Mouse (Mus musculus) ES-E14 (cell line): ENCODE results near the gene Psmd5.

Source experiments
- CHD2 ChIP-seq: IDR thresholded peaks from 2 replicates; pipeline ENCODE4 v1.6.1; 2014; ENCODE audit warnings: mild to moderate bottlenecking, low read depth, low read length, inconsistent platforms
- HCFC1 ChIP-seq: IDR thresholded peaks from 2 replicates; pipeline ENCODE4 v1.6.1; 2012; ENCODE audit warnings: low read length, inconsistent platforms, borderline replicate concordance; ENCODE audit not compliant: insufficient read depth
- MAFK ChIP-seq: IDR thresholded peaks from 2 replicates; pipeline ENCODE4 v1.6.1; 2014; ENCODE audit warnings: mild to moderate bottlenecking, low read depth, low read length, inconsistent platforms; ENCODE audit not compliant: insufficient read depth
- ZNF384 ChIP-seq: IDR thresholded peaks from 2 replicates; pipeline ENCODE4 v1.6.1; 2012; ENCODE audit warnings: low read depth, low read length, inconsistent platforms

- TF ChIP-seq HCFC1 (no peak), CHD2 (no peak), MAFK (no peak), ZNF384 (no peak)
These were observed 38.7 kb upstream of the Psmd5 start, which contains the start of gene Phf19 for GRCm38 (mm10) chr2:34913218-34914068.
